Mouse (Mus musculus): ENCODE data around the gene Pimreg.

The Pimreg gene

GRCm38 (mm10) chr11:72041768-72042607, at the start of gene Pimreg:
Gene Pimreg (plus strand): TSS chr11:72042032.
- DNase-seq: peak; percentile 66

DNA sequence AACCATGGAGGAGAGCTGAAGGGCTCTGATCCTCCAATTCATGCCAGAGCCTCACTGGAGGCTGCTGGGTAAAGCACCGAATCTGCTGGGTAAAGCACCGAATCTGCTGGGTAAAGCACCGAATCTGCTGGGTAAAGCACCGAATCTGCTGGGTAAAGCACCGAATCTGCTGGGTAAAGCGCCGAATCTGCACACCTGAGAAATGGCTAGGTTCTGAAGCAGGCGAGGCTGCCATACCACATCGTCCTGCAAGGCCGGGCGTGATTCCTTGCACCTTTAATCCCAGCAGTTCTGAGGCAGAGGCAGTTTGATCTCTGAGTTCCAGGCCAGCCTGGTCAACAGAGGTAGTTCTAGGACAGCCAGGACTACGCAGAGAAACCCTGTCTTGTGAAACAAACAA, 49.4 kb upstream of the Pimreg start:
- DNase-seq: no peak

DNA sequence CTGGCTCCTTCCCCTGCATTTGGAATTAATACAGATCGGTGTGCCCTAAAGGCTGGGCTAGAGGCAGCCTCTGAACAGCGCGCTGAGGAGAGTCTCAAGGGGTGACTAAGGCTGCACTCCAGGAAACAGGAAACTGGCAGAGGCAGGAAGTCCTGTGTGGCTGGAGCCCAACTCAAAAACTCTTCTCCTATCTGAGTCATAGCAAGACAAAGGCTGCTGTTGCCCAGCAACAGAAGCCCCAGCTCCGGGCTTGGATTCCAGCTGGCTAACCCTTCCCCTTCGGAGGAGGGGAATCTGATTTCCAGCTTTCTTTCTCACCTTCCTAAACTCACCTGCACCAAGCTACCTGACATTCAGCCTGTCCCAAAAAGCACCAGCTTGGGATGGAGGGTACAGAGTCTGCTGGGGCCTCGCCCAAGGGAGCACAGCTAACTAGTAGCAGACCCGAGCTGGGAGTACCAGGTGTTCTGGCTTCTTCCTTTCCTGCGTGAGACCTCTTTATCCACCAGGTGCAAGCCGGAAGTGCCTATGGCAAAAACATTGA, 45.8 kb upstream of the Pimreg start:
- peak; percentile 67 for DNase-seq

DNA sequence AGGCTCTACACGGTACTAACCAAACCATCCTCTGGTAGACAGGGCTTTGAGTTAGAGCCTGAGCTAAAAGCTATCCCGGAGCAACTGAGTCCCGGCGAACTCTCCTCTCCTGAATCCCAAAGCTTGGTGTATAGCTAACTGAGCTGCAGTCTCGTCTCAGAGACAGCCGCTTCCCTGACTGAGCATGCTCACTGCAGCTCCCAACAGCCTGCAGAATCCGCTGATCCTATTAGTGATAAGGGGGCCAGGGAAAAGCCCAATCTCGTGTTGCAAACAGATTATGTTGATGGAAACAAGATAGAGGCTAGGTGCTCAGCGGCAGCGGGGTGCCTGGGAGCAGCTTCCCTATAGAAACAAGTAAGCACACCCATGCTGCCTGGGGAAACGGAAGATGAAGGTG, 45.0 kb upstream of the Pimreg start:
- no peak for DNase-seq

GRCm38 (mm10) chr11:72000194-72000593, 41.6 kb upstream of the Pimreg start:
- no peak for DNase-seq

- peak; percentile 31 for DNase-seq
Measured at GRCm38 (mm10) chr11:72002138-72002853, 39.5 kb upstream of the Pimreg start.

GRCm38 (mm10) chr11:72003171-72003570, 38.7 kb upstream of the Pimreg start:
- no peak for DNase-seq

DNA sequence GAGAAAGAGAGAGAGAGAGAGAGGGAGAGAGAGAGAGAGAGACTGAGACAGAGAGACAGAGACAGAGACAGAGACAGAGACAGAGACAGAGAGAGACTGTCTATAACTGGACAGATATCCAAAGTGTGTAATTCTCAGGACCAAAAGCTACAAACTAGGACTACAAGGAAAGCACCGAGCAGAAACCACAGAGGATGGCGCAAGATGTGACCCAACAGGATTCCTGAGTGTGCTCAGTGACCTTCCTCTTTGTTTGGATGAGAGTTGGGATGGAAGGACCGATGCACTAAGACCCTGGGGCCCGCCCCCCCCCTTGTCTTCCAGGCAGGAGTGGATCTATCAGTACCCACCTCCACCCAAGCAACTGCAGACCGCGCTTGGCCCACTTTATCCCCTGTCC, 36.3 kb upstream of the Pimreg start:
- DNase-seq: no peak

- DNase-seq: no peak
Measured at GRCm38 (mm10) chr11:72010367-72010766, 31.5 kb upstream of the Pimreg start.

- no peak for DNase-seq
Measured at GRCm38 (mm10) chr11:72010940-72011722, 30.7 kb upstream of the Pimreg start.

GRCm38 (mm10) chr11:72011955-72012354, 29.9 kb upstream of the Pimreg start:
- no peak for DNase-seq

DNA sequence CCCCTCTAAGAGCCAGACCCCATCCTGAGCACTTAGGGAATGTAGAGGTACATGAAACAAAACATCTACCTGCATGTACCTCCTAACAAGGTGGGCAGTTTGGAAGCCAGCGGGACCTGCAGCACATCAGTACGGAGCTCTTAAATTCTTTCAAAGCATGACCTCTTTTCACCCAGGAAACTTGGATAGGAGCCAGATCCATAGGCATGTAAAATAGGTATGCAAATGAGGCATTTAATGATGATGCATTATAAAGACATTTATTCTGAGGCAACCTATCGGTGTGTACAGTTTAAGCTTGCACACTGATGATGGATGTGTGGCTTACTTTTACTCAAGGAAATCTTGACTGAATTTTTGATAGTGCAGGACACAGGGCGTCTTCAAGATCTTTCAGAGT, 27.2 kb upstream of the Pimreg start:
- no peak for DNase-seq

- no peak for DNase-seq
Measured at GRCm38 (mm10) chr11:72016518-72017252, 25.1 kb upstream of the Pimreg start.

DNA sequence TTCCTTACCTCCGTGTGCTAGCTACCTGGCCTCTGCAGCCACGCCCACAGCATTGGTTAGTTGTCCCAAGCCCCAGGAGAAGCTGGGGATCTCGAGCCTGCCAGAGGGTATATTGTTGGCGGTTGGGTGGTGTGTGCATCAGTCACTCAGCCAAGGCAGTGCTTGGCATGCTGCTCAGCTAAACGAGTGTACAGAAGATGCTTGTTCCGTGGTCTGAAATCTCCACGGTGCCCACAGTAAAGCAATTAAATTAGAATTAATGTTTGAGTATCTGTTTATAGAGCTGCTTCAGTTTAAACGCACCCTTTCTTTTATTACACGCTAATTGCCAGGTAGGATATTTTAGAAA, 24.6 kb upstream of the Pimreg start:
- no peak for DNase-seq

DNA sequence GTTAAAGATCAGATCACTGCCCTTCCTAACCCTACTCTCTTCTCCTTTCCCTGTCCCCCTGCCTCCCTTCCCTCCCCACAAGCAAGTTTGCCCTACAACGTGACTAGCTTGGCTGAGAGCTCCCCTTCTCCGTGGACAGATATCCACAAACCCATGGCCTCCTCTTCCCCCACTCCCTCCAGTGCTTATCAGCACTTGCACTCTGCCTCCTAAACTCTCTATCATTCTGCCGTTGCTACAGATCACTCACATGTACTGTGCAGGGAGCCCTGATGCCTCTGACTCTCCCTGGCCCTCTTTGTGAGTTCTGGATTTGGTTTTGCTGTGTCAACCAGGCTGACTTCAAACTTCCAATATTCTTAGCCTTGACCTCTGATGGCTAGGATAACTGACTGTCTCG, 20.8 kb upstream of the Pimreg start:
- no peak for DNase-seq

DNA sequence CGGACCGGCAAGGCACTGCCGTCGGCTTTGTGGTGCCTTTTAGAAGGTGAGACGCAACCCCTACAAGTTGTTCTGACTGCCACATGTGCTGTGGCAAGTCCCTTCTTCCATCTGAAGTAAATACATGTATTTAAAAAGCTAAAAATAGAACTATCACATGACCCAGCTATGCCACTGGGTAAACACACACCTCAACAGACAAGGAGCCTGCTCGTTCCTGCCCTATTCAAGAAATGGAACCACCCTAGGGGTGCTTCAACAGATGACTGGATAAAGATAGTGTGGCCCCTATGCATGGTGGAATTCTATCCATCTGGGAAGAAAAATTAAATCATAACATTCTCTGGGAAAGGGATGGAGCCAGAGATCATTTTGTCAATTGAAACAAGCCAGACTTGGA, 19.0 kb upstream of the Pimreg start:
- DNase-seq: no peak

- peak; percentile 9 for DNase-seq
Measured at GRCm38 (mm10) chr11:72023581-72023980, 18.3 kb upstream of the Pimreg start.

- DNase-seq: peak; percentile 78
Measured at GRCm38 (mm10) chr11:72024193-72024781, 17.5 kb upstream of the Pimreg start.

DNA sequence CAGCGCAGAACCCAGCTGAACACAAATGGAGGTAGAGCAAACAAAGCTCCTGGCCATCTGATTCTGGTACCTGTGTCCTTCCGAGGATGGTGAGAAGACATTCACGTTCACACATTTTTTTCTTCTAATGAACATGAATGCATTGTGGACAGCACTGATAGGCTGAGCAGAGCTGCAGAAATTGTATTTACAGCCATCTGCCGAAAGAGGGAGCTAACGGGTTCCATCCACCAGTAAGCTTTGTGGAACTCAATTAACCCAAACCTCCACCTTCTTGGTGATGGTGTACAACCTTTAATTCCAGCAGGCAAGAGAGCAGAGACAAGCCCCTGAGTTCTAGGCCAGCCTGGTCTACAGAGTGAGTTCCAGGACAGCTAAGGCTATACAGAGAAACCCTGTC, 16.0 kb upstream of the Pimreg start:
- DNase-seq: peak; percentile 8

DNA sequence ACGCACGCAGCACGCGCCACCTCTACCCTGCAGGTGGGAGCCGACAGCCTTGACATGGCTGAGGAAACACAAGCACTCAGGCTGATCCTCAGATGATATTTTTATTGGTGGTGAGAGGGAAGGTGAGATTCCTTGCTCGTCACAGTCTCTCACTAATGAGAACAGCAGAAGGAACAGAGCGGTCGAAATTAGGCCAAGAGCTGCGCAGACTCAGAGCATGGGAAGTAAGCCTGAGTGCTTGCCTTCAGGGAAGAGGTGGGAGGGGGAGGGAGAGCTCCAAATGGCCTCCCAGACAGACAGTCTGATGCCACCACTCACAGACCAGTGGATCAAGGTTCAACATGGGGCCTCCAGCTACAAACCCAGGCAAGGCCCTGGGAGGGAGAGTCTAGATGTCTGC, 15.3 kb upstream of the Pimreg start:
- no peak for DNase-seq

DNA sequence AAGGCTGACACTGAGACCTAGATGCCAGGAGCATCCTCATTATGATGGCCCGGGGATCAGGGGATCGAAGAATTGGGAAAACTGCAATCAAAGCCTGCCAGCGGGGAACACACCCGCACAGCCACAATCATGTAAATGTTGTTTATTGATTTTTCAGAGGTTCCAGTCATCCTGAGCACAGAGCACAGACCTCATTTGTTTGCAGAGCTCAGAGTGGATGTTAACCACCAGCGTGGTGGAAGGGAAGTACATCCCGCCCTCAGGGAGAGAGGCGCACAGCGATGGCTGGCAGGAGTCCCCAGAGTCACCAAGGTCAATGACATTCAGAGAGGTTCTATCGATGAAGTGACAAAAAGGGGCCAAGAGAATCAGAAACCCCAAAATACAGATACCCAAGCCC, 14.0 kb upstream of the Pimreg start:
- DNase-seq: no peak

DNA sequence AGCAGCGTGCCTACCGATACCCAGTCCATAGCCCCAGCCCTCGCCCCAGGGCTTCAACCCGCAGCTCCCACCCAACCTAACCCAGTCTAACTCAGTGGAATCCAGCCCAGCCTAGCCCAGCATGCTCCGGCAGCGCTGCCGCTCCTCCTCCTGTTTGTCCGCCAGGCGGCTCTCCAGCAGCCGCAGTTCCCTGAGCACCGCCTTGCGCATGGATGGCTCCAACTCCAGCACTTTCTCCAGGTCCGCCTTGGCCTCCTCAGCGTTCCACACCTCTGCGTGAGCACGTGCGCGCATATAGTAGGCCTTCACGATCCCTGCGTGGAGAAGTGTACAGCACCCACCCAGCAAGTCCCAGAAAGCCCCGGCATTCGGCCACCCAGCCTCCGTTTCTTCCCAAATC, 12.7 kb upstream of the Pimreg start:
- peak; percentile 9 for DNase-seq
